Comparison of ENCODE assay signal across 20 mouse cellular contexts in the genomic region with DNA sequence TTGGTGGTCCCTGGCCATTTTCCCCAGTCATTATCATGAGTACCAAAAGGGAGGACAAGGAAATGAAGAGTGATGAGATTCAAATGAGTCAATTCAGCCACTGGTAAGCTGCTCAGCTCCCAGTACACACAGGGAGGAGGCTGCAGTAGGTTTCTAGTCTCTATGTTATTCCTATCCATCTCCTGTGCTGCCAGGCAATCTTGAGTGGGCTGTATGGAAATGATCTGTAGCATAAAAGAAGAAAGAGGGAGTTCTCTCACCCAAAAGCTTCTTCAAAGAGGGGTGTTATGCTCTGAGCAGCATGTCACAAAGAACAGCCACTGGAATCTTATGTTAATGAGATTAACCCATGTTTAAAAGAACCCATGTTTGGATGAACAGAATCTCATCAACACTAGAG.
DNase-seq lines count a peak whose midpoint lies in the region; ATAC-seq lines count a peak whose summit lies in the region.
"Had no signal": no experiment of that assay in that cellular context is flagged by ENCODE, and none has a peak within 500 bp of the region (broad histone marks: within the 10 kb centered on the region; RNA-seq: fewer than 3 reads in every experiment).

No protein-coding gene starts in this region.

- intact Hi-C loops in left cerebral cortex, postnatal 14 days (cut with DNase I), result no loop called here
- intact Hi-C loops in left cerebral cortex, postnatal 4 days (cut with DNase I), result no loop called here

- ATAC-seq in frontal cortex, adult (ENCODE audit: low TSS enrichment), result peak; percentile 81
- ATAC-seq: CD4-positive, CD25-positive, alpha-beta regulatory T cell, adult 4 months; forebrain, embryonic 15.5 days; hindbrain, embryonic 16.5 days; inflammation-experienced regulatory T-cells, adult 6 months had no signal

- DNase-seq in frontal cortex, postnatal 10 days (ENCODE audit: low spot score in 2 of 2), result no peak
- DNase-seq in left cerebral cortex, postnatal 14 days (ENCODE audit: low spot score in 2 of 2), result peak; percentile 28 to 62
- no peak for DNase-seq in left cerebral cortex, postnatal 4 days
- DNase-seq in brain, adult 2 months (ENCODE audit: low read depth, low spot score), result peak; percentile 66
- peak; percentile 17 to 53 for DNase-seq in right cerebral cortex, postnatal 36 days (ENCODE audit: low spot score in 2 of 2)
- DNase-seq in lung, adult 18-20 months, result no peak
- DNase-seq: adrenal gland, adult 8-10 months; adrenal gland, postnatal 36 days; B cell, adult 2 months; cerebellum, adult 11 months; cerebellum, adult 8-10 months; cerebellum, postnatal 14 days; gastrocnemius, postnatal 14 days; heart, adult 2 months; heart, postnatal 14 days had no signal

Comparison
In these comparisons a context has a peak if more than half of its experiments do, and no peak if none do; other contexts are left out.
1. DNase-seq: peak in left cerebral cortex, postnatal 14 days (2 of 2), brain, adult 2 months (single experiment) and right cerebral cortex, postnatal 36 days (2 of 2); none in frontal cortex, postnatal 10 days (0 of 2), left cerebral cortex, postnatal 4 days (single experiment) and lung, adult 18-20 months (0 of 2).